Mouse (Mus musculus) activated CD4-positive, CD25-positive, alpha-beta regulatory T cell, adult 9 weeks (primary cell): ENCODE data around the gene Orc1. TPM values are rescaled to one million over a fixed set of nuclear protein-coding genes. Genes with fewer than 3 reads are reported as not detected.

Experiments
- polyA plus RNA-seq: library from polyadenylated mRNA; unstranded; fragments of 100-300 nt; shearing (Covaris generic); gene quantifications from one replicate; pipeline ENCODE4 v1.2.1, GENCODE M21; 2017

Gene Orc1
- 3.0 TPM for polyA plus RNA-seq

GRCm38 (mm10) chr4:108578840-108579742, at the start of gene Orc1, which contains the start of gene Prpf38a:
Orc1 (plus strand) TSS chr4:108579423.
Prpf38a (minus strand) TSS chr4:108579336.

DNA sequence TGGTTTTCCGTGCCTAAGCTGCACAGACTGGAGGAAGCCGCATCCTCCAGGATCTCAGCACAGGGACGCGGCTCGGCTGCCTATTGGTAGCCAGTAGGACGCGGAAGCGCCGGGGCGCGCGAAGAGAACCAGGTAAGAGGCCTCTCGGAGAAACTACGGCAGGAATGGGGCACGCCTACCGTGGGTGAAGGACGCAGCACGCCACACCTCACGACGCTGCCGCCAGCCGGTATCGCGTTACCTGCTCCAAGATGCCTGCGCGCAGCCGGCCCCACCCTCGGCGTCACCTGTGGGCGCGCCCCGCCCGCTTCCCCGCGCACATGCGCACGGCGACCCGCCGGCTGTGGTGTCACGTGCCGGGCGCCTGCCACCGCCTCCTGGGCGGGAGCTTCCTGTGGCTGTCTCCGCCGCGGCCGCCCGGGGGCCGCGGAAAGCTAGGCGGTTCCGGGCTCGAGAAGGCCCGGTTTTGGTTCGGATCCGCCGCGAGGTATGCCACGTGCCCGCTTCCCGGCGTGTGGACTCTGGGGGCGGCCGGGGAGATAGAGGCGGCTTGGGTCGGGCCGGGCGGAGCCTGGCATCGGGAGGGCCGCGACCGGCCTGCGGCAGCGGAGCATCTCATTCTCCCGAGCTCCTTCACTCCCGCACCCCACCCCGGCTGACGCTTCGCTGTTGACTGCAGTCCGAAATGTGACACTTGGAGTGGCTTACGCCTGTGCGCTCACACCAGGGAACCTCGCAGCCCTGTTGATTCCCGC, 40.5 kb downstream of the Orc1 start, which contains the start of gene Cc2d1b:
TSS of gene Cc2d1b (plus strand) at position 354 of the 755 bp plus-strand sequence.

Other genes with a start within 250 kb of the Orc1 start
- not detected for gene Shisal2a, start 196.1 kb upstream of the Orc1 start, polyA plus RNA-seq
- 4.3 TPM for gene Gpx7, start 172.5 kb upstream of the Orc1 start, polyA plus RNA-seq
- 37.0 TPM for gene Tut4, start 120.0 kb upstream of the Orc1 start, polyA plus RNA-seq
- 63.6 TPM for gene Prpf38a, start 87 bp upstream of the Orc1 start, polyA plus RNA-seq
- gene Cc2d1b, start 40.5 kb downstream of the Orc1 start, polyA plus RNA-seq: 92.7 TPM
- gene 3110021N24Rik, start 140.2 kb downstream of the Orc1 start, polyA plus RNA-seq: not detected
- 0.13 TPM for gene Zfyve9, start 201.4 kb downstream of the Orc1 start, polyA plus RNA-seq